Mouse (Mus musculus) monocyte, adult 59 days (primary cell): Measurements from ENCODE around the gene 5730507C01Rik. TPM values are rescaled to one million over a fixed set of nuclear protein-coding genes. Genes with fewer than 3 reads are reported as not detected.

Source experiments
- total RNA-seq, 2 experiments: library from RNA; stranded (reverse); gene quantifications; one replicate each; pipeline ENCODE4 v1.2.4; 2023

The 5730507C01Rik gene
- total RNA-seq, result not detected

GRCm38 (mm10) chr12:18514171-18514570 lies at the start of gene 5730507C01Rik:
Gene 5730507C01Rik, plus strand, starts transcription at chr12:18514510.

